Mouse (Mus musculus): Measurements from ENCODE around the gene Cdr2.
"Not testable (repeated sequence)": the region's sequence is repeated elsewhere in the genome, so short reads cannot be mapped to it uniquely, and the experiment has no call there.

Cdr2 gene

DNA sequence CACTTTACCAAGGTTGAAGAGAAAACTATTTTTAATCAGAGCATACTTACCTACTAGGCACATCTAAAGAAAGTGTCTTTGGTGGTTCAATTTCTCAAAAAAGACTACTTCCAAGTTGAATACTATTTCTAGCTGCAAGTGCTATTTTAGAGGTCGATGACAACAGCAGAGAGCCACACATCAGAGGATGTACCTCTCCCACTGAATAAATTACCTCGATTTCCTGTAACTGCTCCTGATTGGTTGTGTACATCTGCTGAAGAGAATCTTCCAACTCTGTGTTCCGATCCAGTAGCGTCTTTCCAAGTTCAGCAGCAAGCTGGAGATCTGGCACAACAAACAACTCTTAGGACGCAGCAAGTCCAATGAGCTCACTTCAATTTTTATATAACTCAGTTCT, 12.0 kb downstream of the Cdr2 start:
- DNase-seq, result no peak

DNA sequence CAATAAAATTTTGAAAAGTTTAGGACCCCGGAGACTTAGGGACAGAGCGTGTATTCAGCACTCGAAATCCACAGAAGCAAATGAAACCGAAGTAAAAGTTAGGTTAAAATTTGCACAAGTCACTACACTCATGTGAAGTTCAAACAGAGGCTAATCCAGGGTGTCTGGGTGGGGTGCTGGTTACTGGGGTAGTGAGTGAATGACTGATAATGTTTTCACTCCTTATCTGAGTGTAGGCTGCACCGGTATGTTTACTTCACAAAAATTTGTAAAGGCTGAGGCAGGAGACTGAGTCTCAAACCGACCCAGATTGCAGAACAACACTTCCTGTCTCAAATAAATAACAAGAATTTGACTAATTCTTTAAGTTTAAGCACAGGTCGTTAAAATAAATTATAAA, 12.9 kb downstream of the Cdr2 start:
- no peak for DNase-seq

DNA sequence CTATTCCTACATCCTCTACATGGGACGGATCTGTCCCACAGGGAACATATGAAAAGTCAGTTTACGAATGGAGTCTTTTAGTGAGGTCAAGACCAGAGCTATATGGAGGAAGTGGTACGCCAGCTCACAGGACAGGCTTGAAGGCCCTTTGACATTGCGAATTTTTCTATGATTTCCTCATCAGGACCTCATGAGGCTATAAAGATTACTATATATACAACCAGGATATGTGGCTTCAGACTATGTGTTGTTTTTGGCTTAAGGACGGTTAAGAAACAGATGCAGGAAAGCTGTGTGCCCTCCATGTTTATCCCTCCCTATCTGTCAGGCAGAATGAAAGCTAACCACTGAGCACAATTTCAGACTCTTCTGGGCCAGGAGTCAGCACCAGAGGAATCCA, 19.0 kb downstream of the Cdr2 start:
- no peak for DNase-seq

DNA sequence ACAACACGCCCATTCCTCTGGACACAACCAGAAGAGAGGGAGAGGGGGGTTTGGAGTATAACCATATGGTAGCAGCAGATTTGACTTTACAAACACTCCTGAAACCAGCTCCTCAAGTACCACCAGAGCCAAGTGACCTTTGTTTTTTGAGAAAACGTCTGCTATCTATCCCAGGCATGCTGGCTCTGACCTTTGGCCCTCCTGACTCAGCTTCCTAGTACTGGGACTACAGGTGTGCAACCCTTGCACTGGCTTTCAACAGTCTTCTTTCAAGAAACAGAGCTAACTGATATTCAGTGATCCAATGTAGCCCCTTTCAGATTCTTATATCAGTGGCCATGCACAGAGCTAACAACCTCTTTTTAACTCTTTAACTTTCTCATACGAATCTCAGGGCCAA, 20.2 kb downstream of the Cdr2 start:
- DNase-seq, result no peak

DNA sequence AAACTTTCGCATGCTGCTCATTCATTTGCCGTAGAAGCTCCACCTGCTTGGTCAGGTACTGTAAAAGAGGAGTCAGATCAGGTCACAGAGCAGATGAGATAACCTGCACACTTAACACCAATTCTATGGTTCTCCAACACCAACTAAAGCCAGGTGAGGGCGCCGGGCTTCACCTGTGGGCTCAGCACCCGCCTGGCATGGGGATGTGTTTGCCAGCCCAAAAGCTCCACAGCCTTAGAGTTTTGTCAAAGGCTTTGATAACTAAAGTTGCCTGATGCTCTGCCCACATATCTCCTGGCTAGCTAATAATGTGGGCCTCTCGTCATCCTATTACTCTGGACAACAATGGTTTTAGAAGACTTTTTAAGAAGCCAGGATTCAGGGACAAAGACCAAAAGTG, 21.5 kb downstream of the Cdr2 start:
- no peak for DNase-seq

DNA sequence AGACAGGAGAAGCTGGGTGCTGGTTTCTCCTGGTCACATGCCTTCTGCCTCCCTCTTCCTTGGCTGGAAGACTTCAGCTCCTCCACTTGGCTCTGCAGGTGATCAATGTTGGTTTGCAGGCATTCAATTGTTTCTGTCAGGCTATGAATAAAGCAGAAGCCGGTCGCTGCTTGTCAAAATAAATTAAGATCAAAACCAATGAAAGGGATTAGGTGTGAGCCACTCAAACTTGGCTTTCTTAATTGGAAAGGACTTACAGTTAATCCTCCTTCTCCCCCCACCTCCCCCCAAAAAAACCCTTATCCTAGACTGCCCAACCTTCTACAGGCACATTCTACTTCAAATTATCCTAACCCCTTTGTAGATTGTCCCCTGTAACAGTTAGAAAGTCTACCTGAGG, 22.0 kb downstream of the Cdr2 start:
- DNase-seq, result no peak

DNA sequence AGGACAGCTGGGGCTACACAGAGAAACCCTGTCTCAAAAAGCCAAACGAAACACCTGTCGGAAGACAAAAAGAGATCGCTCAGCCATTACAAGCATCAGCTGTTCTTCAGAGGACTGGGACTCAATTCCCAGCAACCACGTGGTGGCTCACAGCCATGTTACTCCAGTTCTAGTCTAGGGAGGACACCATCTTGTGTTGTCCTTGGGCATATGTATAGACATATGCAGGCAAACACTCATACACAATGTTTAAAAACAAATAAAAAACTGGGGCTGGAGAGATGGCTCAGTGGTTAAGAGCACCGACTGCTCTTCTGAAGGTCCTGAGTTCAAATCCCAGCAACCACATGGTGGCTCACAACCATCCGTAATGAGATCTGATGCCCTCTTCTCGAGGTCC, 28.5 kb downstream of the Cdr2 start:
- not testable (repeated sequence) for DNase-seq

DNA sequence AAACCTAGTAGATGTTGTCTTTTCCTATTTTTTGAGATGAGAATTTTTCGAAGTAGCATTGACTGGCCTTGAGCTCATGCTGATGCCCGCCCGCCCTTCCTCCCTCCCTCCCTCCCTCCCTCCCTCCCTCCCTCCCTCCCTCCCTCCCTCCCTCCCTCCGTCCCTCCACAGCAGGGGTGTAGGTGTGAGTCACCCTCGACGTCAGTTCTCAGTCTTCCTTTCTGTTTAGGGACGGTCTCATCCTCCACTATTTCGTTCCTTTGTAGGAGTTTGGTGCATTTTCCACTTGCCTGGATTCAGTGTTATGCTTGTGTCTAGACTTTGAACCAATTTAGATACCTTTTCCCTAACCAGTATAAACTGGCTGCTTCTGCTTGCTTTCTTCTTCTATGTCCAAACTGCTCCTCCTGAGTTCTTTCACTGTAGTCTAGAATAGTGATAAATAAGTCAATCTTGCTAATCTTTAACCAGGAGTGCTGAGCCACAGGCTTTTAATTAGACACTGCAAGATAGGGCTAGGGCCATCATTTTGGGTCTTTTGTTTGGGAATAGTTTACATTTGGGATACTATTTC, 38.1 kb downstream of the Cdr2 start:
- DNase-seq, result no peak

DNA sequence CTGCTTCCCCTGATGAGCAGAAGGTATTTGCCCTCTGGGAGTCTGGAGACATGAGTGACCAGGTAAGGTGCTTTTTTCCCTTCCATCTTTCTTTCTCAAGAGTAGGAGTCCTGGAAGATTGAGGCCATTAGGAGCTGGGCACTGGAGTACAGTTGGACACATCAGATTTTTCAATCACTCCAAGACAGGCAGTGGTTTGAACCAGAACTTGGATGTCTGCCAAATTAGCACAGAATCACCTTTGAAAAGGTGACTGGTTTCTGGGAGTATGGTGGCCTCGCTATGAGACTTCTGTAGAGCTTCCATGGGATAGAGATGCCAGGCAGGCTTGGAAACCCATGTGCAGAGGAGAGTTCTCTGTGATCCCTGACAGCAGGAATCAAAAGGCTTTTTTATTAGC, 39.6 kb downstream of the Cdr2 start:
- no peak for DNase-seq

DNA sequence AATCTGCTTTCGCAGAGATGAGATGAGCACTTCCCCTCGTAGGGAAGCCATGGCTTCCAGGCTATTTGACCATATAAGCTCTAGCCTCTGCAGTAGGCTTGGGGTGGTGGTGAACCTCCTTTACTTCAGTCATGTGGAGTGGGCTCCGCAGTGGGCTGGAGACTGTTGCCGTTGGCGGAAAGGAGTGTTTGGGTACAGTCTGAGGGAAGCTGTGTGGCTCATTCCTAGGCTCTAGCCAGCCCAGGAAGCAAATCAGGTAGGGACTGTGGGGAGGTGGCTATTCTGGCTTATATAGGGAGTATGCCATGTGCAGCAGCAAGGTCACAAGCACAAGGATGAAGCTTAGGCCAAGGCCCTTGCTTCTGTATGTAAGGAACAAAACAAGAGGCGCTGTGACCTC, 40.9 kb downstream of the Cdr2 start:
- no peak for DNase-seq

DNA sequence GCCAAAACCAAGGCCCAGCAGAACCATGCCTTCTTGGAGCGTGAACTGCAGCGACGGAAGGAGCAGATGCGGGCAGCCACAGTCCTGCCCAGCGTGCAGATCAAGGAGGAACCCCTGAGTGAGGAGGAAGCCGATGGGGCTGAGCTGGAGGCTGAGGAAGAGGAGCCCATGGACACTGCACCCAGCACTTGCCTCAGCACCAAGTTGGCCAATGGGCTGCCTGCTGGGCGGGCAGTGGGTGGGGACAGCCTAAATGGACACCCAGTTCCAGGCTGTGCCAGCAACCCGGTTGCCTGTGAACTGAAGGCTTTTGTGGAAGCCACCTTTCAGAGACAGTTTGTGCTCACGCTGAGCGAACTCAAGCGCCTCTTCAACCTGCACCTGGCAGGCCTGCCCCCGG, 41.8 kb downstream of the Cdr2 start:
- no peak for DNase-seq

DNA sequence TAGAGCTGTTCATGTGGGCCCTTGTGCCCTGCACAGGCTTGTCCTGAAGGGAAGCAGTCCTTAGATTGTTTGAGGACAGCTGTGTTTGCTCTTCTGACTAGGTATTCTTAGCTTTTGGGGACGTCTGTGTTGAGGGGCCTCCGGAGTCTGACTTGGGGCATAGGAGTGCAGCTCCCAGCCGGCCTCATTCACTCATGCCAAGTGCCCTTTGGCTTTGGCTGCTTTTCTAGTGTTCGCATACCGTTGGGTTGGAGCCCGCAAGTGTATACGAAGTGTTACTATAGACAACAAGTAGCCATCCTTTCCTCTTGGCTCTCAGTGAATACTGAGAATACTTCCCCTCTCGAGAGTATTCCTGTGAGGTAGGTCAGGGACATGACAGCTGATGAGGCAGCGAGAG, 43.9 kb downstream of the Cdr2 start:
- DNase-seq, result peak in 1 of 2 experiments; percentile 62

DNA sequence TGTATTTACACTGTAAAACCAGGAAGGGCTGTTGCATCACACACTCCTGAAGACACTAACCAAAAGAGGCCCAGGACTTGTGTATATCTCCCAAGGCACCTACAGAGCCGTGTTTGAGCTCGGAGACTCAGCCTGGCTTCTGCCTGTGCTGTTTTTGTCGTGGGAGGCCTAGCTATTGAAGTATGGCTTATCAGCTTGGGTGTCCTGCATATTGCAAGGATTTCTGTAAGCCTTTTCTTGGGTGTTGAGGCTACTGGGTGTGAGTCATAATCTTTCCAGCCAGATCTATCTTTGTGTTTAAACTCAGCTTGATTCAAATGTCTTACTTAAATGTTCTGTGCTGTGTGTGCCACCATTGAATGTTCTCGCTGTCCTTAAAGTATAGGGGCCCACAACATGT, 45.6 kb downstream of the Cdr2 start:
- peak in 1 of 2 experiments; percentile 1 for DNase-seq

DNA sequence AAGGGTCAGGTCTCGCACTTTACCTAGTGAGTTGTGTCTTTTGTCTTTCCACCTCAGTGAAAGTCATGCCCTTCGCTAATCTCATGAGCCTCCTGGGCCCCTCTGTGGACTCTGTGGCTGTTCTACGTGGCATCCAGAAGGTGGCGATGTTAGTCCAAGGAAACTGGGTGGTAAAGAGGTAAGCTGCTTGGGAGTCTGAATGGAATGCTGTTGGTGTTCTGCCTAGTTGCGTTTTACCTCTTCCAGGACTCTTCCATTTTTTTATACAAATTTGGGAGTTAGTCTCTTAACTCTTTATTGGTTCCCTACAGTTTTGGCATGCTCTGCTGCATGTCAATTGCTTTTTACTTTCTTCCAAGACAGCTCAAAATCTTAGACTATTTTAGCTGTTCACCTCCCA, 47.4 kb downstream of the Cdr2 start:
- peak; percentile 20 to 70 for DNase-seq

DNA sequence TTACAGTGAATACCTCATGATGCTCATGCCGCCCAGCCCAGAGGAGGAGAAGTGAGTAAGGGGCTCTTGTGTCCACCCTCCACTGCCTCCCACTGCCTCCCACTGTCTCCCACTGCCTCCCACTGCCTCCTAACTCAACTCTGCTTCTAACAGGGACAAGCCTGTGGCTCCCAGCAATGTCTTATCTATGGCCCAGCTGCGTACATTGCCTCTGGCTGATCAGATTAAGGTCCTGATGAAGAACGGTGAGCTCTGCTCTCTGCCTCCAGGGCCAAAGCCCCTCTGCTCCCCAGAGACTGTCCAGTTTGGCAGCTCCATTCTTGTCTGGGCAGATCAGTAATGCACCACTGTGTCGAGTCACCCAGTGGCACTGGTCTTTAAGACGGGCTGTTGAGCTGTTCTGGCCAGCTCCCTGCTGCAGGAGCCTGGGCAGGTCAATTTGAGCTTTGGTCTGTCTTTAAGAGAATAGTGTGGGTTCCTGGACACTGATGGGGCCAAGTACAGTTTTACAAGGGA, 48.4 kb downstream of the Cdr2 start:
- DNase-seq, result no peak

DNA sequence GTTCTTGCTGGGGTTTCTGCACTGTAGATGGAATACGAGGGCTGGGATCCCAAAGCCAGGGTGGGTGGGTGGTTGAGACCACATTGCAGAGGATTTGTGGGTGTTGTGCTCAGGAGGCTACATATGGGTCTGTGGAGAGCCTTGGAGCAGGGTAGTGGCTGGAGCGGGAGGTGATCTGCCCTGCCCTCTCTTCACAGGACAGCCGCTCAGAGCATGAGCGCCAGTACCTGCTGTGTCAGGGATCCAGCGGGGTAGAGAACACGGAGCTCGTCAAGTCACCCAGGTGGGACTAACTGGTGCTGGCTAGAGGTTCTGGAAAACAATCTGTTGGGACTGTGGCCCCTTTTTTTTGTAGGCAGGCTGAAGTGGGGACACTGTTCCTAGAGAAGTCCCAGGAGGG, 49.0 kb downstream of the Cdr2 start:
- no peak for DNase-seq

DNA sequence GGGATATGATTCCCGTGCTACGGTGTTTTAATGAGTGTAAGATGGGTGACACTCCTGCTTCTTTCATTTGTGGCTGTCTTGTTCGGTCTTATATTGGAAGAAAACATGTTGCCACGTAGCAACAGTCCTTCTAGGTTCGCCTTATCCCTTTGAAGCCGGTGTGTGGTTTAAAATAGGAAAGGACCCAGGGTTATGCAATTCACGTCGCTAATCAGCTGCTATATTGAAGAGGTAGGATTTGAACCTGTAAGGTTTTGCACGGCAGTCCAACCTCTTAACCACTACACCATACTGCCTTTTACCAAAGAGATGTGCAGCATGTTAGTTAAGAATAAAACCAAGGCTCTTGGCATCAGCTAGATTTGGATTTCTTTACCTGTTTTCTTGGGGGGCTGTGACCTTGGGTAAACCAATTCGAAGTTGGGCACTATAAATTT, 63.6 kb downstream of the Cdr2 start:
- DNase-seq, result peak in 1 of 2 experiments; percentile 66

DNA sequence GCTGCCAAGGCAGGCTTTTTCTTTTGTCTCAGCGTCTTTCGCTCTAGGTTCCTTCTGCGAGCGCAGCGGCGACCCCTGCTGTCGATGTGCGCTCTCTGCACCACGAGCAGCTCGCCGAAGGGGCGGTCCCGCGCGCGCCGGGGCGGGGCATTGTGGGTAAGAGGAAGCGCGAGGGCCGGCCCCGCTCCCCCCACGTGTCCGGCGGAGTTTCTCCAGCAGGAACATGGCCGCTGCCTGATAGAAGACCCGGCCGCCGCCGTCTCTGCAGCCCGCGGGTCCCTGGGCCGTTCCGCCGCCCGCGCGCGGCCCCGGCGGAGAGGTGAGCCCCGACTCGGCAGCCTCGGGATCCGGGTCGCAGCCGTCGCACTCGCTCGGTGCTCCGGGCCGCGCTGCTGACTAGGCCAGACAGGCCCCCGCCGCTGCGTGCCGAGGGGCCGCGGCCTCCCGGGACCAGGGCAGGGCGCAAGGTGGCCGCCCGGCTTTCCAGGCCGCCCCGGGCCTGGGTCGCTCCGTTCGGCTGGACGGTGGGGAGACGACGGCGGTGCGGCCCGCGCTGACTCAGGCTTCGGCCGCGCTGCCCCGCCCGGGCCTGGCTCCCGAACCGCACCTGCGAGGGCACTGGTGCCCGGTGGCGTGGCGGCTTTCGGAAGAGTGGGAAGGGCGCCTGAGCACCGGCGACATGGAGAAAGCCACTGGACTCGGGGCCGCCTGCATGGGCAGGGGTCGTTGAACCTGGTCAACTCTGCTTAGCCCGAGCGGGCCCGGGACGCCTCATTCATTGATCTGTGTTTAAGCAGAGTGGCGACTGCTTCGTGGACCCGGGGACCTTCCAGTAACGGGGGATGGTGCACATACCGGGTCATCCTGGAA, 64.3 kb downstream of the Cdr2 start, which contains the start of gene Polr3e:
Gene Polr3e, plus strand, starts transcription at position 153 of the 870 bp plus-strand sequence.
- DNase-seq, result peak; percentile 99 to 100

DNA sequence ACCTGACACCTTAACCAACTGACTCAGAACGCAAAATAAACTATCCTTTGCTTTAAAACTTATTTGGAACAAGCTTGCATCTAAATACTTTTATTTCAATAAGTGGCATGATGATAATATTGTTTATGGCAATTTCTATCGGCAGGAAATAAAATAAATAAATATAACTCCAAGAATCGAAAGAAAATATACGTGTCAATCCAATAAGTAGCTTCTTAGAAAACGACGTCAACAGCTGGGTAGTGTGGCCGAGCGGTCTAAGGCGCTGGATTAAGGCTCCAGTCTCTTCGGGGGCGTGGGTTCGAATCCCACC, 64.9 kb downstream of the Cdr2 start:
- no peak for DNase-seq

DNA sequence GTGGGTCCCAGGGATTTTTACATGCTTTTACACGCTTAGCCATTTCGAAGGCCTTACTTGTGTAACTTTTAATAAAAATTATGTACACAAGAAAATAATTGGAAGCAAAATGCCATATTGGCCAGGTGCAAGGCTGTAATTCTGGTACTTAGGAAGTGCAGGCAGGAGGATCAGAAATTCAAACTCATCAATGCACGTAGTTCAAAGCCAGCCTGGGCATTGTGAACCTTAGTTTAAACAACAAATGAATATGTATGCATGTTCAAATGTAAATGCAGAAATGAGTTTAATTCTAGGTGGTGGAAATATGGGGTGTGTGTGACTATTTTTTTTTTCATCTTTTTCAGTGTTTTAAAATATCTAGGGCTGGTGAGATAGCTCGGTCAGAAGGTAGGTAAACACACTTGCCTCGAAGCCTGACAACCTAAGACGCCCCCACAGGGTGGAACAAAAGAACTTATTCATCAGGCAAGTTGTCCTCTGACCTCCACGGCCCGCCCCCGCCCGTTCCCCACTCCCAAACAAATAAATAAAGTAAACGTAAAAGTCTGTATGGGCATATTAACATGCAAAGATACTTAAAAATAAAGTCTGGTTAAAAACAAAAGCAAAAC, 65.7 kb downstream of the Cdr2 start:
- no peak for DNase-seq

DNA sequence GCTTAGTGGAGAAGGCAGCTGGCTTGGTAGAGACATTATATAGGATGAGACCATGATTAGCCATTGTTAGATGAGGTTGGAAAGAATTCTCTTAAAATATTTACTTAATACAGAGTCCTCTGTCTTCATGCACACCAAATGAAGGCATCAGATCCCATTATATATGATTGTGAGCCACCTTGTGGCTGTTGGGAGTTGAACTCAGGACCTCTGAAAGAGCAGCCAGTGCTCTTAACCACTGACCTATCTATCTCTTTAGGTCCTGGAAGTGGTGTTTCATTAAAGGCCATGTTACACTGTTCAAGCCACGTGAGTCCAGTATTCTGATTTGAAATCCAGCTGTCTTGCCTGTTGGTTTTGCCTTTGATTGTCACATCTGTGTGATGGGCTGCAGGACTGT, 68.8 kb downstream of the Cdr2 start:
- DNase-seq, result no peak

DNA sequence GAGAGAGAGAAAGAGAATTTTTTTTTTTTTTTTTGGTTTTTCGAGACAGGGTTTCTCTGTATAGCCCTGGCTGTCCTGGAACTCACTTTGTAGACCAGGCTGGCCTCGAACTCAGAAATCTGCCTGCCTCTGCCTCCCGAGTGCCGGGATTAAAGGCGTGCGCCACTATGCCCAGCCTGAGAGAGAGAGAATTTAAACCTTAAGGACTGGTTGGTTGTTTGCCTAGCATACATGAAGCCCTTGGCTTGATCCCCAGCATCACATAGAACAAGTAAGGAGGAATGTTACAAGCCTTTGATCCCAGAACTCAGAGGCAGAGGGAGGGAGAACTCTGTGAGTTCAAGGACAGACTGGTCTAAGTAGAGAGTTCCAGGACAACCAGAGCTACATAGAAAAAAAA, 70.8 kb downstream of the Cdr2 start:
- not testable (repeated sequence) for DNase-seq

DNA sequence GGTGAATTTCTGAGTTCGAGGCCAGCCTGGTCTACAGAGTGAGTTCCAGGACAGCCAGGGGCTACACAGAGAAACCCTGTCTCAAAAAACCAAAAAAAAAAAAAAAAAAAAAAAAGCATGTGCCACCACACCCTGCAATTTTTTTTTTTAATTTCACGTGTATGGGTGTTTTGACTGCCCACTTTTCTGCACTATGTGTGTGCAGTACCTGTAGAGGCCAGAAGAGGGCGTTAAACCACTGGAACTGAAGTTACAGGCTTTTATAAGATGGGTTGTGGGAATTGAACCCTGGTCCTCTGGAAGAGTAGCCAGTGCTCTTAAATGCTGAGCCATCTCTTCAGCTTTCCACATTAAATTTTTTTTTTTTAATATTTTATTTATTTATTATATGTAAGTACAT, 71.9 kb downstream of the Cdr2 start:
- not testable (repeated sequence) for DNase-seq

Measured in lung, postnatal 4 days (tissue).